In the genomic region with DNA sequence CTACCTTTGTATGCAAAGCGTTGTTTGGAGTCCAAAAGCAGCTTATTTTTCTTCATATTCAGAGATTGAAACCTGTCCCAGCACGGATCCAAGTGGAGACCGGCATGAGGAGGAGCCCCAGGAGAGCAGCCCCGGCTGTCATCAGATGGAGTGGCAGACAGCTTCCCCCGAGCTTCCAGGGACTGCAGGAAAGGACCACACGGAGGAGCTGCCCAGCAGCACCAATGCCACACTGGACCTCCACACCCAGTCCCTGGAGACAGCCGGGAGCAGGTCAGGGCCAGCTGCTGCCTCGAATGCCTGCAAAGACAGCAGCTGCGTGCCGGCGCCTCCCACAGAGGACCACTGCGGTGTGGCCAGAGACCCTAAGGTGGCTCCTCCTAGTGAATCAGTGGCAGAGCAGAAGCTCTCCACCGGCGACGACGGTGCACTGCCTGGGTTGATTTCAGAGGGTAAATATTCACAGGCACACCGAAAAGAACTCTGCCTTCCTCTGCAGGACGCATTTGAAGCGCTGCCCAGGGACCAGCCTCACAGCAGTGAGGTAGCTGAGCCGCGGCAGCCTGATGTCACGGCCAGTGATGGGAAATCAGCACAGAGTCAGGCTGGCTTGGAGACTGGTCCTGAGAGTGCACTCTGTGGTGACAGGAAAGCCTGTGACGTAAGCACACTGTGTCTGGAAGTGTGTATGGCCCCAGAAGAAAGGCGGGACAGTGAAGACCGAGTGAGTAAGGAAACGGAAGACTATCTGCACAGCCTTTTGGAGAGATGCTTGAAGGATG, we compare ENCODE assay signal across 11 mouse cellular contexts. TPM values are rescaled to one million over a fixed set of nuclear protein-coding genes. Genes with fewer than 3 reads are reported as not detected.
DNase-seq lines count a peak whose midpoint lies in the region; ATAC-seq and TF ChIP-seq lines count a peak whose summit lies in the region.
"Had no signal": no experiment of that assay in that cellular context is flagged by ENCODE, and none has a peak within 500 bp of the region (broad histone marks: within the 10 kb centered on the region; RNA-seq: fewer than 3 reads in every experiment).

No protein-coding gene starts in this region.

- no peak overlapping the region for H3K4me2 ChIP-seq in midbrain, postnatal 0 days (ENCODE audit: low read depth, low read length, poor library complexity, severe bottlenecking)
- no peak overlapping the region for H3K4me2 ChIP-seq in limb, embryonic 13.5 days (replicated peaks)
- H3K4me2 ChIP-seq: limb, embryonic 15.5 days had no signal

- no peak overlapping the region for H3K9ac ChIP-seq in midbrain, postnatal 0 days (replicated peaks; ENCODE audit: low read length, poor library complexity, severe bottlenecking)
- H3K9ac ChIP-seq in limb, embryonic 13.5 days, result no peak overlapping the region
- H3K9ac ChIP-seq: limb, embryonic 15.5 days had no signal

- peak; percentile 16 for DNase-seq in gastrocnemius, postnatal 25 days
- no peak for DNase-seq in gastrocnemius, adult 8-10 months (ENCODE audit: low spot score in 2 of 2)
- DNase-seq in midbrain, embryonic 10.5 days (ENCODE audit: low spot score), result peak; percentile 22
- no peak for DNase-seq in midbrain, postnatal 0 days (ENCODE audit: low spot score)
- DNase-seq in cerebellum, adult 2 months, result peak; percentile 65 to 75
- no peak for DNase-seq in urinary bladder, adult 2 months (ENCODE audit: low spot score)
- no peak for DNase-seq in frontal cortex, postnatal 25 days (ENCODE audit: low spot score in 2 of 2)
- DNase-seq: right cerebral cortex, postnatal 4 days had no signal

- peaks cover 16% of the 10 kb centered on the region for H3K36me3 ChIP-seq in midbrain, embryonic 10.5 days
- H3K36me3 ChIP-seq in midbrain, postnatal 0 days (ENCODE audit: insufficient read depth, low read length), result peaks cover 9% of the 10 kb centered on the region
- peaks cover 28% of the 10 kb centered on the region for H3K36me3 ChIP-seq in limb, embryonic 13.5 days

- WGBS in midbrain, embryonic 10.5 days, result 52% methylated on average over 26 of the region's 26 CpGs
- 51% methylated on average over 26 of the region's 26 CpGs for WGBS in midbrain, postnatal 0 days
- 8% methylated on average over 26 of the region's 26 CpGs for WGBS in cerebellum, adult 2 months
- 62% methylated on average over 26 of the region's 26 CpGs for WGBS in limb, embryonic 13.5 days

- no peaks in the 10 kb centered on the region for H3K27me3 ChIP-seq in midbrain, embryonic 10.5 days (ENCODE audit: low read depth, poor library complexity, severe bottlenecking)
- no peaks in the 10 kb centered on the region for H3K27me3 ChIP-seq in midbrain, postnatal 0 days (ENCODE audit: insufficient read depth, low read length)
- no peaks in the 10 kb centered on the region for H3K27me3 ChIP-seq in cerebellum, adult 2 months (ENCODE audit: control insufficient read depth, insufficient read depth, low read length)
- H3K27me3 ChIP-seq in limb, embryonic 13.5 days, result no peaks in the 10 kb centered on the region
- H3K27me3 ChIP-seq: limb, embryonic 15.5 days had no signal

- ATAC-seq in midbrain, postnatal 0 days (ENCODE audit: low FRiP score), result no peak
- peak; percentile 30; the same call in 1 of the 2 replicates for ATAC-seq in limb, embryonic 13.5 days (ENCODE audit: low FRiP score, low read depth)
- ATAC-seq: CD4-positive, CD25-positive, alpha-beta regulatory T cell, adult 4 months had no signal

- no peak overlapping the region for H3K4me3 ChIP-seq in midbrain, embryonic 10.5 days
- no peak overlapping the region for H3K4me3 ChIP-seq in midbrain, postnatal 0 days (ENCODE audit: low read depth, low read length)
- H3K4me3 ChIP-seq in cerebellum, adult 2 months (replicated peaks; ENCODE audit: insufficient read depth, low read depth, low read length), result peak overlapping the region; percentile 0
- no peak overlapping the region for H3K4me3 ChIP-seq in limb, embryonic 13.5 days
- H3K4me3 ChIP-seq: limb, embryonic 15.5 days had no signal

- TF ChIP-seq CTCF in midbrain, postnatal 0 days (IDR thresholded peaks at IDR 0.05), result no peak
- no peak for TF ChIP-seq CTCF in cerebellum, adult 2 months (IDR thresholded peaks at IDR 0.05; ENCODE audit: borderline replicate concordance, insufficient read depth, low read depth, low read length)

- H3K9me3 ChIP-seq in midbrain, embryonic 10.5 days (replicated peaks), result no peaks in the 10 kb centered on the region
- no peaks in the 10 kb centered on the region for H3K9me3 ChIP-seq in midbrain, postnatal 0 days (ENCODE audit: low read length)
- H3K9me3 ChIP-seq in limb, embryonic 13.5 days, result no peaks in the 10 kb centered on the region
- H3K9me3 ChIP-seq: limb, embryonic 15.5 days had no signal

- peaks cover 10% of the 10 kb centered on the region for H3K4me1 ChIP-seq in midbrain, embryonic 10.5 days
- H3K4me1 ChIP-seq in midbrain, postnatal 0 days (ENCODE audit: insufficient read depth, low read length), result no peaks in the 10 kb centered on the region
- H3K4me1 ChIP-seq in cerebellum, adult 2 months (ENCODE audit: control insufficient read depth, insufficient read depth, low read length), result peaks cover 7% of the 10 kb centered on the region; the same call in 1 of the 2 replicates
- H3K4me1 ChIP-seq in limb, embryonic 13.5 days, result peaks cover 26% of the 10 kb centered on the region

- no peak for TF ChIP-seq POLR2A in cerebellum, adult 2 months (IDR thresholded peaks at IDR 0.05; ENCODE audit: borderline replicate concordance, insufficient read depth, low read length)

- peak overlapping the region; percentile 24; the same call in 1 of the 2 replicates for H3K27ac ChIP-seq in midbrain, embryonic 10.5 days (replicated peaks)
- H3K27ac ChIP-seq in midbrain, postnatal 0 days (ENCODE audit: low read depth, low read length), result no peak overlapping the region
- H3K27ac ChIP-seq in cerebellum, adult 2 months (ENCODE audit: insufficient read depth, low read length), result peak overlapping the region; percentile 50
- H3K27ac ChIP-seq in limb, embryonic 13.5 days, result no peak overlapping the region
- H3K27ac ChIP-seq: limb, embryonic 15.5 days had no signal

RNA-seq across cellular contexts. Expression of a gene that starts 58.1 kb away (rescaled TPM):
- total RNA-seq in gastrocnemius, postnatal 25 days (2021), result 10 to 100 TPM; 29.8 to 34.6 TPM
- total RNA-seq in gastrocnemius, adult 8-10 months (2022), result 10 to 100 TPM; 35.3 to 47.3 (median 40.4) TPM
- polyA plus RNA-seq in midbrain, embryonic 10.5 days (2016; fragmentation: Nextera tagmentation; extraction: Ambion mirVana), result 78.0 and 81.5 TPM in 2 replicates
- 92.2 and 117 TPM in 2 replicates for total RNA-seq in midbrain, postnatal 0 days (2014; rRNA removed)
- polyA plus RNA-seq in midbrain, postnatal 0 days (2015; fragmentation: Nextera tagmentation; extraction: Ambion mirVana), result 190 and 195 TPM in 2 replicates
- polyA plus RNA-seq in cerebellum, adult 2 months (2012; rRNA removed), result 131 and 140 TPM in 2 replicates
- 86.9 and 88.0 TPM in 2 replicates for polyA plus RNA-seq in limb, embryonic 13.5 days (2015; fragmentation: Nextera tagmentation; extraction: Ambion mirVana)
- 33.2 and 43.1 TPM in 2 replicates for polyA plus RNA-seq in urinary bladder, adult 2 months (2012; rRNA removed)

Comparison
In these comparisons a context has a peak if more than half of its experiments do, and no peak if none do; other contexts are left out.
1. DNase-seq: peak in gastrocnemius, postnatal 25 days (single experiment), midbrain, embryonic 10.5 days (single experiment) and cerebellum, adult 2 months (2 of 2); none in gastrocnemius, adult 8-10 months (0 of 2), midbrain, postnatal 0 days (single experiment), urinary bladder, adult 2 months (single experiment) and frontal cortex, postnatal 25 days (0 of 2).
2. H3K27ac ChIP-seq: peak in midbrain, embryonic 10.5 days (single experiment) and cerebellum, adult 2 months (single experiment); none in midbrain, postnatal 0 days (single experiment) and limb, embryonic 13.5 days (single experiment).